In genomic region chr7:19016042-19016441, GRCm38 (mm10) we compare ENCODE assay signal across 24 mouse cellular contexts. TPM values are rescaled to one million over a fixed set of nuclear protein-coding genes. Genes with fewer than 3 reads are reported as not detected.
"Had no signal": no experiment of that assay in that cellular context is flagged by ENCODE, and none has a peak within 500 bp of the region (broad histone marks: within the 10 kb centered on the region; RNA-seq: fewer than 3 reads in every experiment).

No protein-coding gene starts in this region.

- DNase-seq: retina, postnatal 1 day; right cerebral cortex, adult 18-20 months; right cerebral cortex, postnatal 14 days; right cerebral cortex, postnatal 25 days; right cerebral cortex, postnatal 4 days; spleen, adult 18-20 months; thymus, adult 18-20 months; thymus, adult 2 months; thymus, postnatal 14 days; thymus, postnatal 25 days; thymus, postnatal 36 days; thymus, postnatal 4 days had no signal

- H3K36me3 ChIP-seq: neural tube, embryonic 13.5 days; neural tube, embryonic 15.5 days; stomach, embryonic 15.5 days had no signal

- H3K27ac ChIP-seq: neural tube, embryonic 13.5 days; neural tube, embryonic 15.5 days; stomach, embryonic 15.5 days; stomach, postnatal 0 days had no signal

- H3K4me2 ChIP-seq: neural tube, embryonic 13.5 days; neural tube, embryonic 15.5 days; stomach, embryonic 15.5 days had no signal

- H3K9me3 ChIP-seq: neural tube, embryonic 13.5 days; neural tube, embryonic 15.5 days; stomach, embryonic 15.5 days had no signal

- H3K9ac ChIP-seq: neural tube, embryonic 13.5 days; neural tube, embryonic 15.5 days; stomach, embryonic 15.5 days had no signal

- H3K4me3 ChIP-seq: neural tube, embryonic 13.5 days; neural tube, embryonic 15.5 days; stomach, embryonic 15.5 days had no signal

RNA-seq across cellular contexts. Expression of gene Foxa3, which starts 7.3 kb away (rescaled TPM):
- total RNA-seq: neutrophil, adult 5-6 weeks had no signal
- polyA plus RNA-seq: neural tube, embryonic 14.5 days; urinary bladder, adult 2 months had no signal

RNA-seq across cellular contexts. Expression of gene Nanos2, which starts 28.8 kb away (rescaled TPM):
- total RNA-seq: neutrophil, adult 5-6 weeks had no signal
- polyA plus RNA-seq: small intestine, adult 2 months; spleen, adult 2 months; stomach, embryonic 14.5 days; stomach, embryonic 15.5 days; stomach, embryonic 16.5 days; stomach, postnatal 0 days; thymus, postnatal 0 days; urinary bladder, adult 2 months had no signal
